Mouse (Mus musculus): Measurements from ENCODE around the gene Pole4.

Pole4 gene

GRCm38 (mm10) chr6:82736626-82737600 lies 31.7 kb upstream of the Pole4 start:
- ChIA-PET CTCF (interaction anchor here in 3 of 4 experiments (0.6 to 2.6 kb wide), 13 partner anchors 8 to 268 kb away, joined by 3 to 23 read pairs (median 4); no protein-coding TSS in a partner anchor), POLR2A (interaction anchor here in 3 of 4 experiments (0.6 to 5.6 kb wide), 31 partner anchors 9 to 150 kb away, joined by 3 to 68 read pairs (median 5); partner anchors contain the start of genes Hk2 (in 2 of the 3) and Pole4 (in 1 of the 3))

- POLR2A ChIA-PET = interaction anchor here in 3 of 4 experiments (0.7 to 5.6 kb wide), 17 partner anchors 10 to 343 kb away, joined by 3 to 68 read pairs (median 5); partner anchors contain the start of gene Pcgf1 (in 1 of the 3)
- CTCF ChIA-PET = interaction anchor here in 3 of 4 experiments (0.7 to 2.6 kb wide), 12 partner anchors 9 to 124 kb away, joined by 3 to 23 read pairs (median 3); no protein-coding TSS in a partner anchor
Measured at GRCm38 (mm10) chr6:82735347-82735746, 30.2 kb upstream of the Pole4 start.

- CTCF ChIA-PET = interaction anchor here in 3 of 4 experiments (1.0 to 2.2 kb wide), 8 partner anchors 13 to 30 kb away, joined by 3 to 10 read pairs (median 5); no protein-coding TSS in a partner anchor
- POLR2A ChIA-PET = interaction anchor here (0.6 to 12.0 kb wide), 19 partner anchors 7 to 157 kb away, joined by 3 to 245 read pairs (median 3); partner anchors contain the start of genes Hk2 (in 1 of the 4) and Pole4 (in 1 of the 4)
Measured at GRCm38 (mm10) chr6:82728635-82729034, 23.5 kb upstream of the Pole4 start.

GRCm38 (mm10) chr6:82727206-82727605 lies 22.0 kb upstream of the Pole4 start:
- ChIA-PET CTCF (interaction anchor here in 3 of 4 experiments (0.6 to 1.3 kb wide), 5 partner anchors 9 to 177 kb away, joined by 3 to 4 read pairs (median 3); no protein-coding TSS in a partner anchor), POLR2A (interaction anchor here in 3 of 4 experiments (0.7 to 12.0 kb wide), 20 partner anchors 8 to 1282 kb away, joined by 3 to 245 read pairs (median 5); partner anchors contain the start of genes Hk2 (in 2 of the 3) and Pole4 (in 2 of the 3))

GRCm38 (mm10) chr6:82723321-82723720 lies 18.2 kb upstream of the Pole4 start:
- ChIA-PET CTCF (interaction anchor here (0.6 to 3.1 kb wide), 11 partner anchors 9 to 612 kb away, joined by 3 to 36 read pairs (median 5); no protein-coding TSS in a partner anchor), POLR2A (interaction anchor here (0.6 to 12.0 kb wide), 66 partner anchors 9 to 188 kb away, joined by 3 to 245 read pairs (median 5); partner anchors contain the start of genes Hk2 (in 3 of the 4) and Pole4 (in 3 of the 4))

GRCm38 (mm10) chr6:82716126-82716525 lies 11.0 kb upstream of the Pole4 start:
- CTCF ChIA-PET = interaction anchor here in 2 of 4 experiments (0.8 to 4.3 kb wide), 8 partner anchors 7 to 39 kb away, joined by 3 to 69 read pairs (median 4); partner anchors contain the start of gene Pole4 (in 1 of the 2)
- POLR2A ChIA-PET = interaction anchor here in 3 of 4 experiments (0.7 to 6.9 kb wide), 17 partner anchors 7 to 228 kb away, joined by 3 to 131 read pairs (median 6); partner anchors contain the start of genes Hk2 (in 2 of the 3) and Pole4 (in 2 of the 3)

- POLR2A ChIA-PET = interaction anchor here in 3 of 4 experiments (0.6 to 6.9 kb wide), 24 partner anchors 8 to 228 kb away, joined by 3 to 131 read pairs (median 5); partner anchors contain the start of genes Hk2 (in 2 of the 3) and Pole4 (in 2 of the 3)
Measured at GRCm38 (mm10) chr6:82715653-82716052, 10.5 kb upstream of the Pole4 start.

GRCm38 (mm10) chr6:82715253-82715652 lies 10.1 kb upstream of the Pole4 start:
- ChIA-PET CTCF (interaction anchor here (0.8 to 4.3 kb wide), 19 partner anchors 8 to 224 kb away, joined by 3 to 69 read pairs (median 6); partner anchors contain the start of genes Pole4 (in 1 of the 4) and Sema4f (in 1 of the 4)), POLR2A (interaction anchor here (0.5 to 6.9 kb wide), 30 partner anchors 8 to 413 kb away, joined by 3 to 131 read pairs (median 4); partner anchors contain the start of genes Hk2 (in 2 of the 4) and Pole4 (in 2 of the 4))

More at GRCm38 (mm10) chr6:82715653-82716052, 10.5 kb upstream of the Pole4 start:
- CTCF ChIA-PET = interaction anchor here (0.8 to 4.3 kb wide), 13 partner anchors 8 to 204 kb away, joined by 3 to 69 read pairs (median 3); partner anchors contain the start of gene Pole4 (in 1 of the 4)

- POLR2A ChIA-PET = interaction anchor here (0.5 to 6.9 kb wide), 40 partner anchors 8 to 602 kb away, joined by 3 to 131 read pairs (median 4); partner anchors contain the start of genes Hk2 (in 2 of the 4) and Pole4 (in 2 of the 4)
- CTCF ChIA-PET = interaction anchor here (0.6 to 4.3 kb wide), 51 partner anchors 8 to 431 kb away, joined by 3 to 69 read pairs (median 6); partner anchors contain the start of genes Pole4 (in 3 of the 4), Hk2 (in 1 of the 4) and Sema4f (in 1 of the 4)
Measured at GRCm38 (mm10) chr6:82714841-82715240, 9.7 kb upstream of the Pole4 start.

- POLR2A ChIA-PET = interaction anchor here (0.6 to 6.9 kb wide), 50 partner anchors 9 to 602 kb away, joined by 3 to 131 read pairs (median 4); partner anchors contain the start of genes Pole4 (in 3 of the 4) and Hk2 (in 2 of the 4)
Measured at GRCm38 (mm10) chr6:82714243-82714642, 9.1 kb upstream of the Pole4 start.

GRCm38 (mm10) chr6:82707742-82708141 lies 2.6 kb upstream of the Pole4 start:
- POLR2A ChIA-PET = interaction anchor here in 3 of 4 experiments (0.5 to 10.8 kb wide), 24 partner anchors 8 to 720 kb away, joined by 3 to 245 read pairs (median 5); partner anchors contain the start of gene Hk2 (in 2 of the 3)
- CTCF ChIA-PET = interaction anchor here in 3 of 4 experiments (0.6 to 5.6 kb wide), 4 partner anchors 46 to 371 kb away, joined by 3 to 25 read pairs (median 3); no protein-coding TSS in a partner anchor

More at GRCm38 (mm10) chr6:82714243-82714642, 9.1 kb upstream of the Pole4 start:
- CTCF ChIA-PET = interaction anchor here (0.5 to 4.3 kb wide), 69 partner anchors 8 to 431 kb away, joined by 3 to 69 read pairs (median 4); partner anchors contain the start of genes Pole4 (in 4 of the 4), Sema4f (in 2 of the 4) and Hk2 (in 1 of the 4)

- POLR2A ChIA-PET = interaction anchor here in 3 of 4 experiments (0.6 to 10.8 kb wide), 29 partner anchors 6 to 720 kb away, joined by 3 to 245 read pairs (median 4); partner anchors contain the start of gene Hk2 (in 2 of the 3)
- CTCF ChIA-PET = interaction anchor here in 2 of 4 experiments (0.7 to 5.6 kb wide), 5 partner anchors 8 to 1125 kb away, joined by 3 to 25 read pairs (median 3); no protein-coding TSS in a partner anchor
Measured at GRCm38 (mm10) chr6:82707241-82707640, 2.1 kb upstream of the Pole4 start.

- CTCF ChIA-PET = interaction anchor here (0.6 to 5.6 kb wide), 27 partner anchors 10 to 206 kb away, joined by 3 to 69 read pairs (median 7); partner anchors contain the start of gene Hk2 (in 1 of the 4)
- POLR2A ChIA-PET = interaction anchor here (0.5 to 14.5 kb wide), 113 partner anchors 9 to 1128 kb away, joined by 3 to 267 read pairs (median 6); partner anchors contain the start of genes Hk2 (in 3 of the 4), Aup1 (in 1 of the 4), Mob1a (in 1 of the 4) and Mthfd2 (in 1 of the 4)
Measured at GRCm38 (mm10) chr6:82703710-82704109, 1.5 kb downstream of the Pole4 start.

GRCm38 (mm10) chr6:82702593-82703017 lies 2.6 kb downstream of the Pole4 start:
- POLR2A ChIA-PET = interaction anchor here (0.5 to 14.5 kb wide), 93 partner anchors 9 to 1129 kb away, joined by 3 to 267 read pairs (median 7); partner anchors contain the start of genes Hk2 (in 3 of the 4), Aup1 (in 1 of the 4) and Paip2b (in 1 of the 4)
- CTCF ChIA-PET = interaction anchor here (0.5 to 5.6 kb wide), 84 partner anchors 9 to 583 kb away, joined by 3 to 69 read pairs (median 4); partner anchors contain the start of genes Hk2 (in 2 of the 4), Dctn1 (in 1 of the 4), Dok1 (in 1 of the 4) and Tacr1 (in 1 of the 4)

GRCm38 (mm10) chr6:82701296-82701695 lies 3.9 kb downstream of the Pole4 start:
- ChIA-PET CTCF (interaction anchor here in 2 of 4 experiments (0.6 to 3.2 kb wide), 6 partner anchors 13 to 88 kb away, joined by 3 to 69 read pairs (median 12); no protein-coding TSS in a partner anchor), POLR2A (interaction anchor here (0.6 to 14.5 kb wide), 39 partner anchors 7 to 238 kb away, joined by 3 to 267 read pairs (median 5); partner anchors contain the start of genes Hk2 (in 2 of the 4) and Sema4f (in 1 of the 4))

- ChIA-PET CTCF (interaction anchor here in 2 of 4 experiments (0.9 to 1.2 kb wide), 3 partner anchors 14 to 55 kb away, joined by 4 read pairs; no protein-coding TSS in a partner anchor), POLR2A (interaction anchor here in 3 of 4 experiments (0.6 to 14.5 kb wide), 27 partner anchors 6 to 712 kb away, joined by 3 to 267 read pairs (median 6); partner anchors contain the start of gene Hk2 (in 2 of the 3))
Measured at GRCm38 (mm10) chr6:82699831-82700230, 5.3 kb downstream of the Pole4 start.
